Mouse (Mus musculus): ENCODE results near the gene Arid1b. TPM values are rescaled to one million over a fixed set of nuclear protein-coding genes. Genes with fewer than 3 reads are reported as not detected.
A peak's percentile ranks its signal among the peaks of the same experiment; 100 is the strongest.

The Arid1b gene
- polyA plus RNA-seq, 1 experiment from 2014 or later, result 12.4 TPM

DNA sequence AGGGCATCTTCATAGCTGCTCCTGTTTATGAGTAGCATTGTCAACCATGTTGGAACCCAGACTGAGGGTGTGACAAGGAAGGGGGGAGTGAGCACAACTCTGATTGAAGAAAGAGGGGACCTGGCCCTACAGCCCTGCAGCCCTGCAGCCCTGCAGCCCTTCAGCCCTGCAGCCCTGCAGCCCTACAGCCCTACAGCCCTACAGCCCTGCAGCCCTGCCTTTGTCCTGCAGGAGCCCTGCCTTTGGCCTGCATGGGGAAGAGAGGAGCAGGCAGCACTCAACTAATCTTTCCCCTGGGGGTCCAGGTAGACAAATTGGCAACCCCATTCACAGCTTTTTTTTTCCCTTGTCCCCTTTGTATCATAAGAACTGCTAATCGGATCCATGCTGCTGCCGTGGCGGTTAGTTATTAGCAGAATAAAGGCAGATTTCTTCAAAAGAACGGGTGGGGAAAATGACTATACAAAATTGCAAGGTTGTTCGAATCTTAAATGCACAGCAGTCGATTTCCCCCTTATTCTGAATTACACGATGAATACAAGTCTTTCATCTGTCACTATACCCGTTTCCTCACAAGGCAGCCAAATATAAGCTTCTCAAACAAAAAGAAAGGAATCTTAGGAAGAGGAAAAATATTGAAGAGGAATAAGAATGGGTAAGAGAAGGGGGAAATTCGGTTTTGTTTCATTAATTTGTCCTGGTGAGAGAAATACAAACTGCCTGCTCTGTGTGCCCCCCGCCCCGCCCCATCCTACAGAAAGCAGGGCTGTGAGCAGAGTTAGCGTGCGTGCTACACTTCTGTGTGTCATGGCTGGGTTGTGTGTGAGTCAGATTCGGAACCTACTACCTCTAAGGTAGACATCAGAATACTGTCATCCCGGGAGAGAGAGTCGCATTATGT, 260.8 kb downstream of the Arid1b start:
- H3K27ac ChIP-seq (replicated peaks; ENCODE audit: low read depth, low read length), result no peak overlapping the region
- 66% methylated on average over 16 of the region's 16 CpGs for WGBS
- DNase-seq (ENCODE audit: low spot score) (no peak), ATAC-seq (ENCODE audit: low read depth) (no peak)
- H3K9me3 ChIP-seq (ENCODE audit: control insufficient read depth, low read length), result no peaks in the 10 kb centered on the region
- H3K4me3 ChIP-seq (ENCODE audit: low read depth, low read length), result no peak overlapping the region
- H3K4me1 ChIP-seq (ENCODE audit: control insufficient read depth, insufficient read depth, low read length), result 0 out of 2 replicates have a peak, but pooled peaks cover 6% of the 10 kb centered on the region
- H3K27me3 ChIP-seq (replicated peaks; ENCODE audit: control insufficient read depth, insufficient read depth, low read length), result no peaks in the 10 kb centered on the region
- no peak overlapping the region for H3K9ac ChIP-seq (ENCODE audit: low read depth, low read length)
- no peak overlapping the region for H3K4me2 ChIP-seq (ENCODE audit: low read depth, low read length)
- no peaks in the 10 kb centered on the region for H3K36me3 ChIP-seq (ENCODE audit: control insufficient read depth, insufficient read depth, low read length)

DNA sequence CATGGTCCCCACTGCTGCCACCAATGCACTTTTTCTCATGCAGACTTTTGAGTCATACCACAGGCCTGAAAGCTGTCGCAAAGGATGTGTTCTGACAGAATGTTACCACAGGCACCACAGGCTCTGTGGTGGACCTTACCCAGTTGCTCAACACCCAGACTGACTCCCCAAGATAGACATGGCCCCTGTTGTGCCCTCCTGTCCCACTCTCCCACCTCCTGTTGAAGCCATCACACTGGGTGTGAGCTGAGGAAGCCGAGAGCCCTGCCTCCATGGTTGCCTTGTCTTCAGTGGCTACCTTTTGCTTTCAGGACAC, 261.4 kb downstream of the Arid1b start:
- Histone ChIP-seq H3K9me3 (ENCODE audit: control insufficient read depth, low read length) (no peaks in the 10 kb centered on the region), H3K27ac (replicated peaks; ENCODE audit: low read depth, low read length) (no peak overlapping the region), H3K27me3 (replicated peaks; ENCODE audit: control insufficient read depth, insufficient read depth, low read length) (no peaks in the 10 kb centered on the region), H3K4me3 (ENCODE audit: low read depth, low read length) (no peak overlapping the region), H3K9ac (ENCODE audit: low read depth, low read length) (no peak overlapping the region), H3K4me1 (ENCODE audit: control insufficient read depth, insufficient read depth, low read length) (0 out of 2 replicates have a peak, but pooled peaks cover 6% of the 10 kb centered on the region), H3K36me3 (ENCODE audit: control insufficient read depth, insufficient read depth, low read length) (no peaks in the 10 kb centered on the region), H3K4me2 (ENCODE audit: low read depth, low read length) (no peak overlapping the region)
- DNase-seq (ENCODE audit: low spot score), result no peak
- WGBS, result 87% methylated on average over 2 of the region's 2 CpGs
- ATAC-seq (ENCODE audit: low read depth), result no peak

DNA sequence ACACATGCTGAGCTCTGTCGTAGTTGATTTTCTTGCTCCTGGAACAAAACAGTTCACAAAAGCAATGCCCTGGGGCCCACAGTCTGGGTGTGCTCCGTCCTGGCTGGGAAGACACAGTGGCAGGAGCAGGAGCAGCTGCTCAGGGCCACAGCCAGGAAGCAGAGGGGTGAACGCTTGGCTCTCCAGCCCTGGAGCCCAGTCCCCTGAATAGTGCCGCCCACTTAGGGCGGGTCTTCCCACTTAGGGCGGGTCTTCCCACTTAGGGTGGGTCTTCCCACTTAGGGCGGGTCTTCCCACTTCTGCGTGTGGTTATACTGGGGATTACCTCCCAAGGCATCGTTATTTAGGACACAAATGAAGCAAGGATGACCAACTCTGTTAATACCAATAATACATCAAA, 264.8 kb downstream of the Arid1b start:
- Histone ChIP-seq H3K36me3 (ENCODE audit: control insufficient read depth, insufficient read depth, low read length) (0 out of 2 replicates have a peak, but pooled peaks cover 3% of the 10 kb centered on the region), H3K4me2 (ENCODE audit: low read depth, low read length) (no peak overlapping the region), H3K27me3 (replicated peaks; ENCODE audit: control insufficient read depth, insufficient read depth, low read length) (no peaks in the 10 kb centered on the region), H3K27ac (replicated peaks; ENCODE audit: low read depth, low read length) (no peak overlapping the region), H3K9me3 (ENCODE audit: control insufficient read depth, low read length) (no peaks in the 10 kb centered on the region), H3K4me1 (ENCODE audit: control insufficient read depth, insufficient read depth, low read length) (peaks cover 9% of the 10 kb centered on the region; the same call in 1 of the 2 replicates), H3K4me3 (ENCODE audit: low read depth, low read length) (no peak overlapping the region), H3K9ac (ENCODE audit: low read depth, low read length) (no peak overlapping the region)
- 66% methylated on average over 9 of the region's 9 CpGs for WGBS
- ATAC-seq (ENCODE audit: low read depth) (no peak), DNase-seq (ENCODE audit: low spot score) (no peak)

DNA sequence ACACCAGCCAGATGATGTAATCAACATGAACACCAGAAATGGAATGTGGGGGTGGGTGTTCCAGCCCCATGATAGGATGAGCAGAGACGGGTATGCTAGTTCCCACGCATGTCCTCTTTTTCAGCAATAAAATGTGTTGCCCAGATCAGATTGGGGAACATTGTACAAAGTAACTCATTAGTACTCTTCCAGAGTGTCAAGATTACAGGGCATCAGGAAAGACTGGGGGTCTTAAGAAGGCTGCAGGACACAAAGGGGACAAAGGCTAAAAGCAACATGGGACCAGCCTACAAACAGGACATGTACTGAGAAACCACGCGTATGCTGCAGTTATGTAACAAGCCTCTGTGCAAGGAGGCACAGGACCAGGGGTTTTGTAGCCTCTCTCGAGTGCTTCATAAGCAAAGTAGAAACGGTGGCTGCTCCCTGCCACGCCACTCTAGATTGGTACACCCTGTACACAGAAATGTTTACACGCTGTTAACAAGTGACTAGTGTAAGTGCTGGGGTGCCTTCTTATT, 267.1 kb downstream of the Arid1b start:
- H3K36me3 ChIP-seq (ENCODE audit: control insufficient read depth, insufficient read depth, low read length), result 0 out of 2 replicates have a peak, but pooled peaks cover 17% of the 10 kb centered on the region
- H3K9me3 ChIP-seq (ENCODE audit: control insufficient read depth, low read length), result no peaks in the 10 kb centered on the region
- H3K27ac ChIP-seq (replicated peaks; ENCODE audit: low read depth, low read length), result no peak overlapping the region
- DNase-seq (ENCODE audit: low spot score), result no peak
- peaks cover 9% of the 10 kb centered on the region; the same call in 1 of the 2 replicates for H3K4me1 ChIP-seq (ENCODE audit: control insufficient read depth, insufficient read depth, low read length)
- no peaks in the 10 kb centered on the region for H3K27me3 ChIP-seq (replicated peaks; ENCODE audit: control insufficient read depth, insufficient read depth, low read length)
- H3K9ac ChIP-seq (ENCODE audit: low read depth, low read length), result no peak overlapping the region
- WGBS, result 85% methylated on average over 8 of the region's 8 CpGs
- H3K4me2 ChIP-seq (ENCODE audit: low read depth, low read length), result no peak overlapping the region
- H3K4me3 ChIP-seq (ENCODE audit: low read depth, low read length), result no peak overlapping the region
- ATAC-seq (ENCODE audit: low read depth), result no peak

DNA sequence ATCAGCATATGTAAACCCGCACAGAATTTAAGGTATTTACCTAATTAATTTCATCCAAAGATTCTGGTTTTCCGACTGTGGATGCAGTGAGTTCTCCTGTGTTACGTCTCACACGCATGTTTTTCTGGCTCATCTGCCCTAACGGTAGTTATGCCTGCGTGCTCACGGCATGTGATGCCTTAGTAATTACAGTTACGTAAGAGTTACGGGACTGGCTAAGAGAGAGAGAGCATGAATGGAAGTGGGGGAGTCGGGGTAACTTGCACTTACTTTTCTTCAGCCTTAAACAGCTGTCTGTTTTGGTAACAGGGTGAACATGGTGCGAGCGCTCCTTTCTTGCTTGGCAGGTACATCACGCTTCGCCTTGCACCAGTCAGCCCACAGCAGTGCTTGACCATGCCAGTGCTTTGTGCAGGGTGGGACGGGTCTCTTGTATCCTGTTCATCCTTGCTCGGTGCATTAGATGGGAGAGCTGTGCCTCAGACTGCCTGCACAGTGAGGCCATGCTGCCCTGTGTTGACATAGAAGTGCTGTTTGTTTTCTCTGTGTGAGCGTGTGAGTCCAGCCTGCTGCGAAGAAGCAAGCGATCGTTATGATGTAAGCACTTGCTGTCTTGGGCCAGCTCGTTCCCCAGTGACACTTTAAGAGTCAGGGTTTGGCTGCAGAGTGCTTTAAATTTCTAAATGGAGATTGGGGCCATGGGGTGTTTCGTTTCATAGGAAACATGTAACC, 267.9 kb downstream of the Arid1b start:
- 68% methylated on average over 22 of the region's 22 CpGs for WGBS
- H3K4me1 ChIP-seq (ENCODE audit: control insufficient read depth, insufficient read depth, low read length), result peaks cover 9% of the 10 kb centered on the region; the same call in 1 of the 2 replicates
- H3K4me2 ChIP-seq (ENCODE audit: low read depth, low read length), result no peak overlapping the region
- H3K4me3 ChIP-seq (ENCODE audit: low read depth, low read length), result no peak overlapping the region
- no peak for DNase-seq (ENCODE audit: low spot score)
- no peaks in the 10 kb centered on the region for H3K9me3 ChIP-seq (ENCODE audit: control insufficient read depth, low read length)
- no peak overlapping the region for H3K9ac ChIP-seq (ENCODE audit: low read depth, low read length)
- no peak overlapping the region for H3K27ac ChIP-seq (replicated peaks; ENCODE audit: low read depth, low read length)
- no peaks in the 10 kb centered on the region for H3K27me3 ChIP-seq (replicated peaks; ENCODE audit: control insufficient read depth, insufficient read depth, low read length)
- H3K36me3 ChIP-seq (ENCODE audit: control insufficient read depth, insufficient read depth, low read length), result peaks cover 21% of the 10 kb centered on the region; the same call in 1 of the 2 replicates
- ATAC-seq (ENCODE audit: low read depth), result no peak

DNA sequence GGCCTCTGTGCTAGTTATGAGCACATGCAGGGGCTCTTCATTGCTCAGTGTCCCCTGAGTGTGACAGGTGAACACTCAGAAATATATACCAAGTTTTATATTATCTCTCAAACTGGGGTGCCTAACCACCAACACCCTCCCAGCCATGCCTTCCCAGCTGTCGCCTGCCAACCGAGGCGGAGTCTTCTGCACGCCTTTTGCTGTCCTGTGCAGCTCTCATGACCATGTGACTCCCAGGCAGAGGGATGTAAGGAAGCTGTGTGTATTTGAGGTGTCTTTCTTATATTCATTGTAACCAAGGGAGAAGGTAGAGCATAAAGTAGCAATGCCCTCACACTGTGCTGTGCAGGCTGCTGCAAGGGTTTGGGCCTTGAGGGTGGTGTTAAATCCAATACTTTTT, 268.7 kb downstream of the Arid1b start:
- 55% methylated on average over 4 of the region's 4 CpGs for WGBS
- peaks cover 6% of the 10 kb centered on the region; the same call in 1 of the 2 replicates for H3K4me1 ChIP-seq (ENCODE audit: control insufficient read depth, insufficient read depth, low read length)
- H3K36me3 ChIP-seq (ENCODE audit: control insufficient read depth, insufficient read depth, low read length), result peaks cover 21% of the 10 kb centered on the region; the same call in 1 of the 2 replicates
- no peaks in the 10 kb centered on the region for H3K9me3 ChIP-seq (ENCODE audit: control insufficient read depth, low read length)
- no peaks in the 10 kb centered on the region for H3K27me3 ChIP-seq (replicated peaks; ENCODE audit: control insufficient read depth, insufficient read depth, low read length)
- no peak overlapping the region for H3K4me3 ChIP-seq (ENCODE audit: low read depth, low read length)
- H3K27ac ChIP-seq (replicated peaks; ENCODE audit: low read depth, low read length), result no peak overlapping the region
- no peak overlapping the region for H3K9ac ChIP-seq (ENCODE audit: low read depth, low read length)
- DNase-seq (ENCODE audit: low spot score) (no peak), ATAC-seq (ENCODE audit: low read depth) (peak; percentile 27; the same call in 1 of the 2 replicates)
- no peak overlapping the region for H3K4me2 ChIP-seq (ENCODE audit: low read depth, low read length)

DNA sequence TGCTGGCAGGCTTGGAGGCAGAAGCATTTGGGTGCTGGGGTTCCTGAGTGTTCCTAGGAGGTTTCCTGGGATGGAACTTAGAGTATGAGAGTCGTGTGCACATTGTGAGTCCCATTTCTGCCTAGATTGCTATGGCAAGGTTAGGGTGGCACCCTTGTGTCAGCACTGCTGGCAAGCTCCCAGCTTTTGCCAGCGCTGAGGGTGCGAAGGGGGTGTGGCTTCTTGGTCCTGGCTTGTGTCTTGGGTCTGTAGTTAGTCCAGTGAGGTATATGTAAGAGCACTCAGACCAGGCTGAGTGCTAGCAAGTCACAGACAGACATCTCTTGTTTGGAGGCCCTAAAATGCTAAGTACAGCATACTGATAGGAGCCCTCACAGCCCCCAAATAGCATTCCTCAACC, 270.7 kb downstream of the Arid1b start:
- WGBS, result 96% methylated on average over 3 of the region's 3 CpGs
- no peak overlapping the region for H3K27ac ChIP-seq (replicated peaks; ENCODE audit: low read depth, low read length)
- ATAC-seq (ENCODE audit: low read depth) (no peak), DNase-seq (ENCODE audit: low spot score) (no peak)
- H3K4me1 ChIP-seq (ENCODE audit: control insufficient read depth, insufficient read depth, low read length), result peaks cover 3% of the 10 kb centered on the region; the same call in 1 of the 2 replicates
- H3K9me3 ChIP-seq (ENCODE audit: control insufficient read depth, low read length), result no peaks in the 10 kb centered on the region
- H3K27me3 ChIP-seq (replicated peaks; ENCODE audit: control insufficient read depth, insufficient read depth, low read length), result no peaks in the 10 kb centered on the region
- no peak overlapping the region for H3K9ac ChIP-seq (ENCODE audit: low read depth, low read length)
- peaks cover 23% of the 10 kb centered on the region; the same call in 1 of the 2 replicates for H3K36me3 ChIP-seq (ENCODE audit: control insufficient read depth, insufficient read depth, low read length)
- no peak overlapping the region for H3K4me3 ChIP-seq (ENCODE audit: low read depth, low read length)
- no peak overlapping the region for H3K4me2 ChIP-seq (ENCODE audit: low read depth, low read length)

DNA sequence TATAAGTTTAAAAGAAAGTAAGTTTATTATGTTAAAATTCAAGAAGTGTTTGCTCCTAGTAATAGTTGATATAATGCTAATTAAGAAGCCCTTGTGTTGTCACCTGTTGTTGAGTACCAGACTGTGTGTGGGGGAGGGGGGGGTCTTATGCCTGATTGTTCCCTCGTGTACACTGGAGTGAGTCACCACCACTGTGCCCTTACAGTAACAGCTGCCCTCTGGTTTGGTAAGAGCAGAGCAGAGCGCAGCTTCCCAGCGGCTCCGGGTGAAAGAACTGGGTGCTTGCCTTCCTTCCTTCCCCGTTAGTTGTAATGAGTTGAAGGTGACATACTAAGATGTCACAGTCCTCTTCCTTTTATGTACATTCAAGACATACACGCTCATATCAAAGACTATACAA, 271.5 kb downstream of the Arid1b start:
- WGBS, result 91% methylated on average over 6 of the region's 6 CpGs
- H3K9ac ChIP-seq (ENCODE audit: low read depth, low read length), result no peak overlapping the region
- DNase-seq (ENCODE audit: low spot score), result no peak

More for the DNA sequence above, 271.5 kb downstream of the Arid1b start:
- no peak overlapping the region for H3K27ac ChIP-seq (replicated peaks; ENCODE audit: low read depth, low read length)
- H3K4me3 ChIP-seq (ENCODE audit: low read depth, low read length), result no peak overlapping the region
- no peaks in the 10 kb centered on the region for H3K9me3 ChIP-seq (ENCODE audit: control insufficient read depth, low read length)
- no peak for ATAC-seq (ENCODE audit: low read depth)
- peaks cover 3% of the 10 kb centered on the region; the same call in 1 of the 2 replicates for H3K4me1 ChIP-seq (ENCODE audit: control insufficient read depth, insufficient read depth, low read length)
- H3K36me3 ChIP-seq (ENCODE audit: control insufficient read depth, insufficient read depth, low read length), result peaks cover 27% of the 10 kb centered on the region
- H3K4me2 ChIP-seq (ENCODE audit: low read depth, low read length), result no peak overlapping the region
- no peaks in the 10 kb centered on the region for H3K27me3 ChIP-seq (replicated peaks; ENCODE audit: control insufficient read depth, insufficient read depth, low read length)
